Mouse (Mus musculus): ENCODE results near the gene Nfatc2ip. TPM values are rescaled to one million over a fixed set of nuclear protein-coding genes. Genes with fewer than 3 reads are reported as not detected.

The Nfatc2ip gene
- polyA plus RNA-seq (2015; fragmentation: Nextera tagmentation; extraction: Ambion mirVana): 3.0 and 4.5 TPM in 2 replicates

DNA sequence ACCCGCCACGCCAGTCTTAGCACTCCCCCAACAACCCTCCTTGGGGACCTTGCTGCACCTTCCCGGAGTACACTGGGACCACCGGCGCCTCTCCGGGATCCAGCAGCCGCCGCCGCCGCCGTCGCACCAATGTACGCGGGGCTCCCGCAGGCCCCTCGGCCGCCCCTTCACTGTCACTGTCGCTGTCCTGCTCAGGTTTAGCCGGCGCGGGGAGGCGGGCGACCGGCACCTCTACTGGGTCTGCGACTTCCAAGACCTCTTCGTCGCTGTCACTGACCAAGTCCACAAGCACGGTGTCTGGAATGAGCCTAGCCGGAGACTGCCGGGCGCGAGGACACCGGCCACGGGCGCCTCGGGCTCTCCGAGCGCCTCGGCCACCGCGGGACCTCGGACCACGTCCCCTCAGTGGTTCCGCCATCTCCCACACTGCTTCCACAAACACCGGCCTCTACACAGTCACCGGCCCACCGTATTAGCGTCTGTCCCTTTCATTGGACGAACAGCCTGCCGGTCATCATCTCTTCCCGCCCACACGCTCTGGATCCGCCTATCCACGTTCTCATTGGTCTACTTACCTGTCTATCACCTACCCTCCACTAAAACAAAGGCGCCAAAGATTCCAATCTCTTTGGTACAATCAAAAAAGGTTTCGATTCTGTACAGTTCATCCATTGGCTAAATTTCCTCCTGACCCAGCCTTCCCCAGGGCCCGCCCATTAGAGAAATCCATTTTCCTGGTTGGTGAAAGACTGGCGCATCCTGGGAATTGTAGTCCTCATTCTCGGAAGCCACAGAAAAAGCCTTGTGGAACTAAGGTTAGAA is at the start of gene Nfatc2ip:
Nfatc2ip (minus strand) TSS at position 440 of the 822 bp plus-strand sequence.
- Histone ChIP-seq H3K4me2 (peak within 1 kb of the TSS; percentile 78), H3K4me3 (peak within 1 kb of the TSS; percentile 72), H3K9me3 (replicated peaks) (no peaks in the 10 kb centered on the region), H3K4me1 (peaks cover 16% of the 10 kb centered on the region), H3K36me3 (ENCODE audit: poor library complexity, severe bottlenecking) (peaks cover 8% of the 10 kb centered on the region), H3K9ac (peak within 1 kb of the TSS; percentile 80), H3K27ac (0 out of 2 replicates have a peak within 1 kb of the TSS, but pooled peaks have one; percentile 17), H3K27me3 (no peaks in the 10 kb centered on the region)
- peak; percentile 100 for ATAC-seq
- under 1% methylated on average over 59 of the region's 59 CpGs for WGBS

DNA sequence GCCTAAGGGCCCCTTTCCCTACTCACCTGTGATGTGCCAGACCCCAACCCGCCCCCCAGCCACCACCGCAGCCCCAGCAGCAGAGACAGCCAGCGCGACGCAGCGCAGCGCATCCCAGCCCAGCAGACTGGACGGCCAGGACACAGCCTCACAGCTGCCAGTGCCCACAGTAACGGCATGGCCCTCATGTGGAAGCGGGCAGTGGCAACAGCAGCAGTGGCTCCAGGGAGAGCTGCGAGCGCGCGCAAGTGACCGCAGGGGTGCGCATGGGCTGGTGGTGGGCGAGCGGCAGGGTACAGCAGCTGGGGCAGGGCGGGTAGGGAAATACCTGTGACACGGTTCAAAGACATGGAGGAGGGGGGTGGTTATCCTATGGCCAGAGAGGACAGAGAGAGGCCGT is 49.7 kb upstream of the Nfatc2ip start:
- Histone ChIP-seq H3K4me1 (no peaks in the 10 kb centered on the region), H3K4me3 (no peak overlapping the region), H3K9me3 (replicated peaks) (no peaks in the 10 kb centered on the region), H3K36me3 (ENCODE audit: poor library complexity, severe bottlenecking) (peaks cover 55% of the 10 kb centered on the region), H3K27ac (no peak overlapping the region), H3K9ac (no peak overlapping the region), H3K4me2 (no peak overlapping the region), H3K27me3 (no peaks in the 10 kb centered on the region)
- no peak for ATAC-seq
- WGBS: 92% methylated on average over 21 of the region's 21 CpGs

DNA sequence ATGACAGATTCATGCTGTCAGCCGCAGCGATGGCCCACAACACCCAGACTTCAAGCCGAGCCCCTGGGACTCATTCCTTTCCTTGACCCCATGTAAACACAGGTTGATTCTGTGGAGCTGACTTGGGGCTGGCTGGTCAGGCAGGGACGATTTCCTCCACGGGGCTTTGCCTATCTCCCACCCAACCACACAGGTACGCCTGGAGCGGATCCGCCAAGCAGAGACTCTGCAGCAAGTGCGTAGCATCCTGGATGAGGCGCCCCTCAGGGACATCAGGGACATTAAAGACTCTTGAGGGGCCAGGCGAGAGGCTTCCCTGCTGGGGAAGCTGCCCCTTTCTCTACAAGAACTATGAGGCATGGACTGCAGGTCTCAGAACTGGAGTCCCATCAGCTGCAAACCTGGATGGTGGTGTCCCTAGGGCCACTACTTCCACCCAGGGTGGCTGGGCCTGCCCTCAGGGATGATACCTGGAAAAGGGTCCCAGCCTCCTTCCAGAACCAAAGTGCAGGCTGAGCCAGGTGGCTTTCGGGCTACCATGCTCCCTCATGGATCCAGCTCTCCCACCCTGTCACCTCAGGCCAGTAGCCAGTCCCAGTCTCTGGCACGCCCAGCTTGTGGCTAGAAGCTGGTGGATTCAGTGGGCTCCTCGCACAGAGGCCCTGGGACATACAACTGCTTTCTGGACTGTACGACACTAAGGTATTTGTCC is 48.7 kb upstream of the Nfatc2ip start:
- no peak for ATAC-seq
- Histone ChIP-seq H3K36me3 (ENCODE audit: poor library complexity, severe bottlenecking) (peaks cover 59% of the 10 kb centered on the region), H3K4me2 (no peak overlapping the region)

DNA sequence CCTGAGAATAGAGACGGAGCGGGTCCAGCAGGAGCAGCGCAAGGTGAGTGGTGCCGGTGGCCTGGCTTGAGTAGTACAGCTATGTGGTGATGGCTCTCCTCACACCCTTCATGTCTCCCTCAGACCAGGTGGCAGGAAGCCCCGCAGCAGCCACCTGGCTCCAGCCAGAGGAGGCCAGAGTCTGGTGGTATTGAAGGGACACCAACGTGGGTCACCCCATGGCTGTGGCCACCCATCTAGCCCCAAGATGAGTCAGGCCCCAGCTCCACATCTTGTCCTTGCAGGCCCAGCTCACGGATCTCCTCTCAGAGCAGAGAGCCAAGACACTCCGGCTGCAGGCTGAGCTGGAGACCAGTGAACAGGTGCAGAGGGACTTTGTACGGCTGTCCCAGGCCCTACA is 48.0 kb upstream of the Nfatc2ip start:
- Histone ChIP-seq H3K9me3 (replicated peaks) (no peaks in the 10 kb centered on the region), H3K27ac (no peak overlapping the region), H3K36me3 (ENCODE audit: poor library complexity, severe bottlenecking) (peaks cover 62% of the 10 kb centered on the region), H3K4me3 (no peak overlapping the region), H3K4me2 (no peak overlapping the region), H3K27me3 (no peaks in the 10 kb centered on the region), H3K9ac (no peak overlapping the region), H3K4me1 (no peaks in the 10 kb centered on the region)
- no peak for ATAC-seq
- 91% methylated on average over 9 of the region's 9 CpGs for WGBS

More for the DNA sequence above, 48.7 kb upstream of the Nfatc2ip start:
- no peak overlapping the region for H3K27ac ChIP-seq
- H3K9ac ChIP-seq: no peak overlapping the region
- H3K4me3 ChIP-seq: no peak overlapping the region
- no peaks in the 10 kb centered on the region for H3K4me1 ChIP-seq
- WGBS: 95% methylated on average over 15 of the region's 15 CpGs
- no peaks in the 10 kb centered on the region for H3K9me3 ChIP-seq (replicated peaks)
- no peaks in the 10 kb centered on the region for H3K27me3 ChIP-seq

DNA sequence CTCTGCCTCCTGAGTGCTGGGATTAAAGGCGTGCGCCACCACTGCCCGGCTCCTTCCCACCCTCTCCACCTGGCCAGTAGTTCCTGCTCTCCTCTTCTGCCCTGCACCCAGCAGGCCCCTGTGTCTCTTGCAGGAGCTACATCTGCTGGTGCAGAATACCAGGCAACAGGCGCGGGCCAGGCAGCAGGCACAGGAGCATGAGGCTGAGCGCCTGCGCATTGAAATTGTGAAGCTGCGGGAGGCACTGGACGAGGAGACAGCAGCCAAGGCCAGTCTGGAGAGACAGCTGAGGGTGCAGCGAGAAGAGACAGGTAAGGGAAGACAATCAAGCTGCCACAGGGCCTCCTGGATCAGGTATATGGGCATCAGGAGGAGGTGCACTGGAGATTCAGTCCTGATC is 47.5 kb upstream of the Nfatc2ip start:
- 90% methylated on average over 10 of the region's 10 CpGs for whole genome bisulfite sequencing
- Histone ChIP-seq H3K4me1 (no peaks in the 10 kb centered on the region), H3K4me3 (no peak overlapping the region), H3K27me3 (no peaks in the 10 kb centered on the region), H3K9ac (no peak overlapping the region), H3K4me2 (no peak overlapping the region), H3K36me3 (ENCODE audit: poor library complexity, severe bottlenecking) (peaks cover 62% of the 10 kb centered on the region), H3K9me3 (replicated peaks) (no peaks in the 10 kb centered on the region), H3K27ac (no peak overlapping the region)
- no peak for ATAC-seq

DNA sequence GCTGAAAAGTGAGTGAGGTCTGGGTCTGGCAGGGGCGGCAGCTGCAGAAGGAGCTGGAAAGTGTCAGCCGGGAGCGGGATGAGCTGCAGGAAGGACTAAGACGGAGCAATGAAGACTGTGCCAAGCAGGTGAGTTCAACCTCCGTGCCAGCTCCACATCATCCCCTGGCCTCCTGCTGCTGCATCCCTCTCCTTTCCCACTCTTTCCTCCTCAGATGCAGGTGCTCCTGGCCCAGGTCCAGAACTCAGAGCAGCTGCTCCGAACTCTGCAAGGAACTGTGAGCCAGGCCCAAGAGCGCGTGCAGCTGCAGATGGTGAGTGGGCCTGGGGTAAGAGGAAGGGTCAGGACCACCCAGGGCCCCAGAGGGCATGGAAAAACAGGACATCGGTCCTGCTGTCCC is 43.6 kb upstream of the Nfatc2ip start:
- no peaks in the 10 kb centered on the region for H3K9me3 ChIP-seq (replicated peaks)
- ATAC-seq: no peak
- no peak overlapping the region for H3K9ac ChIP-seq

DNA sequence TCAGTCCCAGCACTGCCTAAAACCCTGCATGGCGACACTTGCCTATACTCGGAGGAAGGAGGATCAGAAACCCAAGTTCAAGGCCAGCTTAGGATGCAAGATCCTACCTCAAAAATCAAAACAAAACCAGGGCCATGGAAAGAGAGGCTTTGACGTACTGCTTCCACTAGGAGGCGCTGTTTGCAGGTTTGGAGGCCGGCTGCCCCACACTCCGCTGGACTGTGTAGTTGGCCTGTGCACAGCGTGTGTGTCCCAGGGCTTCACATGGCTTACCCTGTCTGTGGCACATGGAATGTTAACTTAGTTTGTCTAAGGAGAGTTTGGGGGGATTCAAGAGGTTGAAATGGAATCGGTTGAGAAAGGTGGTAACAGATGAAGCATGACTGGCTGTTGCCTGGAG is 40.3 kb upstream of the Nfatc2ip start:
- Histone ChIP-seq H3K9me3 (replicated peaks) (no peaks in the 10 kb centered on the region), H3K36me3 (ENCODE audit: poor library complexity, severe bottlenecking) (peaks cover 33% of the 10 kb centered on the region), H3K27ac (no peak overlapping the region), H3K9ac (no peak overlapping the region), H3K27me3 (no peaks in the 10 kb centered on the region), H3K4me2 (no peak overlapping the region), H3K4me3 (no peak overlapping the region), H3K4me1 (no peaks in the 10 kb centered on the region)
- 23% methylated on average over 8 of the region's 8 CpGs for WGBS
- no peak for ATAC-seq

More for the DNA sequence above, 43.6 kb upstream of the Nfatc2ip start:
- Histone ChIP-seq H3K27me3 (no peaks in the 10 kb centered on the region), H3K4me1 (no peaks in the 10 kb centered on the region), H3K36me3 (ENCODE audit: poor library complexity, severe bottlenecking) (peaks cover 37% of the 10 kb centered on the region), H3K4me2 (no peak overlapping the region), H3K27ac (no peak overlapping the region), H3K4me3 (no peak overlapping the region)
- WGBS: 83% methylated on average over 9 of the region's 9 CpGs

DNA sequence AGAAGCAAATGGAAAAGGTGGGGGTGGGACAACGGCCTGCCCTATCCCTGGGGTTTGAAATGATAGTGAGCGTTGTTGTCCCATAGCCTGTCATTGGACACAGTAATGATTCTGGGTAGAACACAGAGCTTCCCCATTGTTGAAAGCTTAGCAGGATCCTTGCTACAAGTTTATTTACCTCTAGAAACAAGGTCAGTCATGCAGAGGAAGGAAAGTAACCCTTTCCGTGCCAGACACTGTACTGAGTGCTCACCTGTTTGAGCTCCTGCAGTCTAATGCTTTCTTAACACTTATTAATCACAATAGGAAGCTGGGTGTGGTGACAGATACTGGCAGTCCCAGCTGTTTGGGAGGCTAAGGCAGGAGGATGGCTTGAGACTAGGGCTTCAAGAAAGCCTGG is 39.3 kb upstream of the Nfatc2ip start:
- no peaks in the 10 kb centered on the region for H3K9me3 ChIP-seq (replicated peaks)
- no peak overlapping the region for H3K4me3 ChIP-seq
- WGBS: 84% methylated on average over 3 of the region's 3 CpGs
- no peak overlapping the region for H3K27ac ChIP-seq
- peaks cover 26% of the 10 kb centered on the region; the same call in 1 of the 2 replicates for H3K36me3 ChIP-seq (ENCODE audit: poor library complexity, severe bottlenecking)
- no peaks in the 10 kb centered on the region for H3K4me1 ChIP-seq
- no peak overlapping the region for H3K4me2 ChIP-seq
- no peaks in the 10 kb centered on the region for H3K27me3 ChIP-seq
- no peak overlapping the region for H3K9ac ChIP-seq
- ATAC-seq: no peak

DNA sequence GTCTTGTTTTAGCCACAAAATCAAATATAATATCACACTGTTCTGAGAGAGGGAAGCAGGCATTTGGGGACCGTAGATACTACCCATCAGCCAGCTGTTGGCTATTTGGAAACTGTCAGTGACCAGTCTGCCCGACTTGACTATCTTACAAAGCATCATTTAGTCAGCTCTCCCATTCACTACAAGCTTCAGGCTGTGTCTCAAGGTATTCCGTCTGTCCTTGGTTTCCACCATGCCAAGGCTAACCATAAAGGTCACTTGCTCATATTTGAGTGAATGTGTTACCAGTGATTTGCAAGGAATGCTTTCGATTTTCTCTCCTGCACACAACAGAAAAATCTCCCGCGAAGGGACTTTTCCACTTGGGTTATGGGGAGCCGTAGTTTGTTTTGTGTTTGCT is 38.2 kb upstream of the Nfatc2ip start:
- Histone ChIP-seq H3K9ac (no peak overlapping the region), H3K36me3 (ENCODE audit: poor library complexity, severe bottlenecking) (peaks cover 20% of the 10 kb centered on the region; the same call in 1 of the 2 replicates), H3K27me3 (no peaks in the 10 kb centered on the region), H3K4me1 (peaks cover 1% of the 10 kb centered on the region), H3K4me3 (no peak overlapping the region), H3K4me2 (no peak overlapping the region), H3K27ac (no peak overlapping the region), H3K9me3 (replicated peaks) (no peaks in the 10 kb centered on the region)
- WGBS: 90% methylated on average over 7 of the region's 7 CpGs
- ATAC-seq: no peak

DNA sequence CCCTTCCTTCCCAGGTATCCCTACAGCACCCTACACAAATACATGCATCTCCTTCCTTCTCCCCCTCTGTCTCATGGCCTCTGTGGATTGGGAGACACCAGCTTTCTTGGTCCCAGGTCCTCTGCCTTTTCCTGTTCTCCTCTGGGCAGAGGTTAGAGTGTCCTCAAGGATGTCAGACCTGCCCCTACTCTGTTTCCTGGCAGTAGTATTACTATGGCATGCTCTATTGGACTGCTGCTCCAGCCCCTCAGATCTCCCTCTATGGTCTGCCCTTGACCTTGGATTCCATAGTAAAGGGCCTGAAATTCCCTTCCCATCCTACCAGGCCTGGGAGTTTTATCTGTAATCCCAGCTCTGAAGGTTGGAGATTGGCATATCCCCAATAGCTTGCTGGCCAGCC is 33.6 kb upstream of the Nfatc2ip start:
- Histone ChIP-seq H3K27ac (no peak overlapping the region), H3K36me3 (ENCODE audit: poor library complexity, severe bottlenecking) (peaks cover 12% of the 10 kb centered on the region; the same call in 1 of the 2 replicates), H3K4me3 (no peak overlapping the region), H3K27me3 (no peaks in the 10 kb centered on the region), H3K4me2 (0 out of 2 replicates have a peak overlapping the region, but pooled peaks have one; percentile 90), H3K9ac (0 out of 2 replicates have a peak overlapping the region, but pooled peaks have one; percentile 90), H3K9me3 (replicated peaks) (no peaks in the 10 kb centered on the region), H3K4me1 (peaks cover 16% of the 10 kb centered on the region)
- no peak for ATAC-seq

DNA sequence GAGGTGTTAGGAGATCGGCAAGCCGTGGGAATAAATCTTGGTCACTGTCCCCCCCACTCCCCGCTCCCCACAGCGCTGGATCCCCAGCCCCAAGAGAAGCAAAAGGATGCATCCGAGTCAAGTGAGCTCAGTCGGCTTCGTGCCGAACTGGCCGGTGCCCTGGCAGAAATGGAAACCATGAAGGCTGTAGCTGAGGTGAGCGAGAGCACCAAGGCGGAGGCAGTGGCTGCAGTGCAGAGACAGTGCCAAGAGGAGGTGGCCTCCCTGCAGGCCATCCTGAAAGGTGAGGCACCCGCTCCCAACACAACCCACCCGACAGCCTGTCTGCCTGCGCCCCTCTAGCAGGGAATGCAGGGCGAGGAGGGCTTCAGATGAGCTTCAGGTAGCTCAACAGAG is 33.0 kb upstream of the Nfatc2ip start:
- no peak; the same call in 1 of the 2 replicates for ATAC-seq
- Histone ChIP-seq H3K9me3 (replicated peaks) (no peaks in the 10 kb centered on the region), H3K4me1 (peaks cover 16% of the 10 kb centered on the region), H3K4me3 (peak overlapping the region; percentile 70), H3K27ac (no peak overlapping the region), H3K36me3 (ENCODE audit: poor library complexity, severe bottlenecking) (peaks cover 8% of the 10 kb centered on the region; the same call in 1 of the 2 replicates), H3K27me3 (no peaks in the 10 kb centered on the region), H3K9ac (peak overlapping the region; percentile 90), H3K4me2 (peak overlapping the region; percentile 90)
- WGBS: 26% methylated on average over 15 of the region's 15 CpGs

Measured in forebrain, embryonic 13.5 days (tissue).